Mouse (Mus musculus): ENCODE measurements around the gene Cab39l. TPM values are rescaled to one million over a fixed set of nuclear protein-coding genes. Genes with fewer than 3 reads are reported as not detected.
"Not testable (repeated sequence)": the region's sequence is repeated elsewhere in the genome, so short reads cannot be mapped to it uniquely, and the experiment has no call there.

The Cab39l gene
- polyA plus RNA-seq (2012; rRNA removed): 16.8 and 17.7 TPM in 2 replicates

GRCm38 (mm10) chr14:59440558-59441471 lies at the start of gene Cab39l, which contains the start of gene Setdb2:
Gene Cab39l (plus strand): TSS chr14:59440972.
Gene Setdb2 (minus strand): TSS chr14:59440884.
- DNase-seq (ENCODE audit: low read depth): no peak

DNA sequence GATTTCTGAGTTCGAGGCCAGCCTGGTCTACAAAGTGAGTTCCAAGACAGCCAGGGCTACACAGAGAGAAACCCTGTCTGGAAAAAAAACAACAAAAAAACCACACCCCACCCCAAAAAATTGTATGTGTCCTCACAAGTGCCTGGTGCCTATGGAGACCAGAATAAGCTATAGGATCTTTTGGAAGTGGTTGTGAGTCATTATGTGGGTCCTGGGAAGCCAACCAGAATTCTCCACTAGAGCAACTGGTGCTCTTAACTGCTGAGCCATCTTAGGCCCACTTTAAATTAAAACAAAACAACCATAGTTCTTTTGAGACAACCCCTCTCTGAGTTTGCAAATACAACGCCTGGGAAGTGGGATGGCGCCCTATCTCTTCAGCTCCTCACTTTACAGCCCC lies 45.5 kb upstream of the Cab39l start, which contains the start of gene Phf11c:
Phf11c (minus strand) TSS at position 101 of the 400 bp plus-strand sequence.
- DNase-seq (ENCODE audit: low read depth): no peak

DNA sequence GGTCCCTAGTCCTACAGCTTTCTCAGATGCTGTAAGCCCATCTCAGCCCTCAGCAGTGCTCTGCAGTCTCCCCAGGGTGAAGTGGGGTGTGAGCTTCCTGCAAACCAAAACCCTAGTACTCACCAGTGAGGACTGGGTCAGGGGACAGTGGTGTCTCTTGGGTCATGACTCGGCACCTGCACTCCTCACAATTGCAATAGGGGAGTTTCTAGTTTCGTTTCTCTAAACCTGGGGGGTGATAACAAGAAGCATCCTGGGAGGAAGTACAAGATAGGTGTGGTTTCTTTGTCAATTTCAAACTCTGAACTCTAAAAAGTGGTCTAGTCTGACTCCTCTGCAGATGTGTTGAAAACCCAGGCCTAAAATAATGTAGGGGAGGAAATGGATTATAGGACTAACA lies 43.8 kb upstream of the Cab39l start:
- no peak for DNase-seq (ENCODE audit: low read depth)

GRCm38 (mm10) chr14:59414979-59415378 lies 25.8 kb upstream of the Cab39l start:
- not testable (repeated sequence) for DNase-seq (ENCODE audit: low read depth)

- no peak for DNase-seq (ENCODE audit: low read depth)
These were observed 22.6 kb upstream of the Cab39l start for GRCm38 (mm10) chr14:59418171-59418570.

GRCm38 (mm10) chr14:59422912-59423663 lies 17.7 kb upstream of the Cab39l start:
- DNase-seq (ENCODE audit: low read depth): no peak

- no peak for DNase-seq (ENCODE audit: low read depth)
These were observed 10.2 kb upstream of the Cab39l start for GRCm38 (mm10) chr14:59430556-59430955.

- DNase-seq (ENCODE audit: low read depth): no peak
These were observed 6.9 kb upstream of the Cab39l start for GRCm38 (mm10) chr14:59433902-59434301.

DNA sequence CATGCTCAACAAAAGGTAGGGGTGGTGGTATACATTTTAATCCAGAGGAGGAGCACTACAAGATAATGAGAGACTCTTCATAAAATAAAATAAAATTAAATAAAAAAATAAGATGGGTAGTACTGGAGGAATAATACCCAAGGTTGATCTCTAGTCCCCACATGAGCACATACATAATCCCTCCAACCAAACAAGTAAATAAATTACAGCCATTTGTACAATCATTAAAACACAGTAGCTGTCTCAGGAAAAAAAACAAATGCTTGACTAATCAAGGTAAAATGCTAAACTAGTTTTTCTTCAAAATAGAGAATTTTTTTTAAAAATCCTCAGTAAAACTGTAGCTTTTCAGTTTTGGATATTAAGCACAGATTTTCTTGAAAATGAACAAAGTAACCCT lies 5.6 kb upstream of the Cab39l start:
- no peak for DNase-seq (ENCODE audit: low read depth)

- no peak for DNase-seq (ENCODE audit: low read depth)
These were observed 3.4 kb upstream of the Cab39l start for GRCm38 (mm10) chr14:59437398-59437797.

GRCm38 (mm10) chr14:59438505-59438904 lies 2.3 kb upstream of the Cab39l start:
- no peak for DNase-seq (ENCODE audit: low read depth)

- no peak for DNase-seq (ENCODE audit: low read depth)
These were observed 733 bp upstream of the Cab39l start for GRCm38 (mm10) chr14:59440039-59440438.

- no peak for DNase-seq (ENCODE audit: low read depth)
These were observed 667 bp downstream of the Cab39l start for GRCm38 (mm10) chr14:59441472-59441805.

GRCm38 (mm10) chr14:59445421-59445820 lies 4.6 kb downstream of the Cab39l start:
- DNase-seq (ENCODE audit: low read depth): no peak

GRCm38 (mm10) chr14:59447981-59448380 lies 7.2 kb downstream of the Cab39l start:
- no peak for DNase-seq (ENCODE audit: low read depth)

DNA sequence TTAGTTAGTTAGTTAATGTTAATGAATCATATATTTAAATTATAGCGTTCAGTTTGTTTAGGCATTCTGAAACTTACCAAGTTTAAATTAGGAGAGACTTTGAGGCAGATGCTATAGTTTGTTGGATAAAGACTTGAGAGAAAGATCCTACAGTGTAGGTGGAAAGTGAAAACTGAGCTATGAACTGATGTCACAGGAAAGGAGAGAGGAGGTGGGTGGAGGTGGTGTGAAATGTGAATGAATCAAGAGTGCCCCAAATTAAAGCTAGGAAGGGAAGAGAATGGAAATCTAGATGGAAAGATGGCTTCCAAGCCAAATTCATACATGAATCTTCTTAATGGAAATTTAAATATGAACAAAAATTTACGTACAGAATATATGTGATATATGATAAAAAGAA lies 25.7 kb downstream of the Cab39l start:
- DNase-seq (ENCODE audit: low read depth): no peak

- DNase-seq (ENCODE audit: low read depth): no peak
These were observed 27.0 kb downstream of the Cab39l start for GRCm38 (mm10) chr14:59467798-59468197.

- DNase-seq (ENCODE audit: low read depth): no peak
These were observed 30.0 kb downstream of the Cab39l start for GRCm38 (mm10) chr14:59470781-59471180.

GRCm38 (mm10) chr14:59478699-59479098 lies 37.9 kb downstream of the Cab39l start:
- DNase-seq (ENCODE audit: low read depth): peak; percentile 38

DNA sequence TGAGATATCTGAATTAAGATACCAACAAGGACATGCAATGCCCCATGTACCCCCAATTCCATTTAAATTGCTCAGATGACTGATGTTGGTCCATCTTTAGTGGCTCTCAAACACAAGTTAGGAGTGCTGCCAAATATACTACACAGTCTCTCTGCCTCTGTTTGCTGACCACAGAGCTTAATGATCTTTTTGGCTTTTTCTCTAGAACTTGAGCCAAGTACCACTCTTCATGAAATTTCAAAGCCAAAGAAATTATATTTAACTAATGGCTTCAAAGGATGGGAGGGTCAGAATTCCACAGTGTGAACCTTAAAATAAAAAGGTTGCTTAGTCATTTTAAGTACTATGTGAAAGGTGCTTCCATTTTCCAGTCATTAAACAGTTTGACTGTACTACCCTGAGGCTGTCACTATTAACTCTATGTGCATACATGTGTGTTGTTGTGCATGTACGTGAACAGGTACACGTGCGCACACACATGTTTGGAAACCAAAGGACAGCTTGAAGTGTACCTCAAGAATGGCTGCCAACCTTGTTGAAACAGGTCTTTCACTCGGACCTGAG lies 44.6 kb downstream of the Cab39l start:
- DNase-seq (ENCODE audit: low read depth): no peak

GRCm38 (mm10) chr14:59492376-59492775 lies 51.6 kb downstream of the Cab39l start:
- no peak for DNase-seq (ENCODE audit: low read depth)

DNA sequence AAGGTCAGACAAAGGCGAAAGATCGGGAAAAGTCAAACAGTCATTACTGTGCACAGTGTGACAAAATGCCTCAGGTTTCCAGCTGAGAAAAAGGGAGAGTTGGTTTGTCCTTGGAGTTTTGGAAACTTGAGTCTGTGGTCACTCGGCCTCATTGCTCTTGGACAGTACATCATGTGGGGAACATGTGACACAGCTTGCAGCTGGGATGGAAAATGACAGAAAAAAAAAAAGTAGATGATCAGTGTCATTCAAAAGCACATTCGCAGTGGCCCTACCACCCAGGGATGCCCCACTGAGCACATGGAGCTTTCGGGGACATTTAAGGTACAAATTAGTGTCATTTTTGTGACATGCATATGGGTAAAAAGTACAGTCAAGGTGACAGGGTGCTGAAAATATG lies 57.2 kb downstream of the Cab39l start:
- no peak for DNase-seq (ENCODE audit: low read depth)

Measured in gonadal fat pad, adult 2 months (tissue).